Mouse (Mus musculus): ENCODE measurements around the gene Bcap29.
"Not testable (repeated sequence)": the region's sequence is repeated elsewhere in the genome, so short reads cannot be mapped to it uniquely, and the experiment has no call there.

Gene Bcap29

DNA sequence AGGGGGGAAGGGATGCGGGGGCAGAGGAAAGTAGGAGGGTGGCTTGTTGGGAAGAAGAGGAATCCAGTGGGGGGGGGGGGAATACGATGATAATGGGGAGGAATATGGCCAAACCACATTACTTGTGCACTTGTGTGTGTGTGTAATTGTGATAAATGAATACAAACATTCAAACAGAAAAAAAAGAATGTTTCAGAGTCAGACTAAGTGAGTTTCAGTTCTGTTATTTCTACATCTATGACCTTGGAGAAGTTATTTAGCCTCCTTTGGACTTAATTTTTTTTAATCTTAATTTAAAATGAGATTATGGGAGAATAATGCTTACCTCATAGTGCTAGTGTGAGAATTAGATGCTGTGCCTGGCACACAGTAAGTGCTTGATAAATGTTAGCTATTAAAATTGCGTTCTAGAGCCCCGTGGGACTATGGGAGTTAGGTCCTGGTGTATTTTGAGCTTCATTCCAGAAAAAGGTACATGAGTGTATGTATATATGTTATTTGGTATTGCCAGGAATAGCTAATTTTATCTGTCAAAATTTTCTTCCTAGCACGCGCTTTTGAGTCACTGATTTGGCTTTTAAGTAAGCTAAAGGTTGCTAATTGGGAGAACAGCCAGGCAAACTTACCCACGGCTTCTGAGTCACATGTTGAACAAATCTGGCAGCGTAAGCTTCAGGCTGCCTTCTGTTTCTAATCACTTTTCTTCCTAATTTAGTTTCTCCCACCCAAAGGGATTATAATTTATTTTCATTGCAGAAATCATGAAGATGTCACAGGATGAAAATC lies 55.6 kb downstream of the Bcap29 start:
- DNase-seq (ENCODE audit: low spot score): no peak

DNA sequence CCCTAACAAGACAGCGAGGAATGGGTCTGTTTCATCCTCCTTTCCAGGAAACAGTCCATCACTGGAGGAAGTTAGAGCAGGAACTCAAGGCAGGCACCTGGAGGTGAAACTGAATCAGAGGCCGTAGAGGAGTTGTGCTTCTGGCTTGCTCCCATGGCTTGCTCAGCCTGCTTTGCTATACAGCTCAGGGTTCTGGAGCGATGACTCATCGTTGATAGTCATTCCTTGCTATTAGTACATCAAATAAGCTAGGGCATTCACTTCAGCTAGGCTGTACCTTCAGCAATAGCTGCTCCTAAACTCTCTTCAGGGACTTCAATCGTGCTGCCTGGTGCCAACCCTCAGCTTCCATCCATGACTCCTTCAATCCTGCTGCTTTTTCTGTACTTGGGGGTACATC lies 60.0 kb downstream of the Bcap29 start:
- DNase-seq (ENCODE audit: low spot score): no peak

DNA sequence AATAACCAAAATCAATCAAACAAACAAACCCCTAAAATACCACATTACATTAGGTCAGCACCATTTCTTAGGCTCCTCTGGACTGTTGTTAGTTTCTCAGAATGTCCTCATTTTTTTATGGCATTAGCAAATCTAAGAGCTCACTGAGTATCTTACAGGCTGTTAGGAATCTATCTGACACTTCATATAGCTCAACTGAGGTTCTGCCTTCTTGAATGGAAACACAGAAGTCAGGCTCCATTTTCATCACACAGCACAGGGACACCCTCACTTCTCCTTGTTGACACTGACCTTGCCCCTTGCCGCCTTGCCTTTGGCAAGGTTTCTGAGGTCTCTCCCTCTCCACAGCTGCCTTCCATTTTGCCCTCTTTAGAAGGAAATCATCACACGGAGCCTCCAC lies 64.7 kb downstream of the Bcap29 start:
- DNase-seq (ENCODE audit: low spot score): no peak

DNA sequence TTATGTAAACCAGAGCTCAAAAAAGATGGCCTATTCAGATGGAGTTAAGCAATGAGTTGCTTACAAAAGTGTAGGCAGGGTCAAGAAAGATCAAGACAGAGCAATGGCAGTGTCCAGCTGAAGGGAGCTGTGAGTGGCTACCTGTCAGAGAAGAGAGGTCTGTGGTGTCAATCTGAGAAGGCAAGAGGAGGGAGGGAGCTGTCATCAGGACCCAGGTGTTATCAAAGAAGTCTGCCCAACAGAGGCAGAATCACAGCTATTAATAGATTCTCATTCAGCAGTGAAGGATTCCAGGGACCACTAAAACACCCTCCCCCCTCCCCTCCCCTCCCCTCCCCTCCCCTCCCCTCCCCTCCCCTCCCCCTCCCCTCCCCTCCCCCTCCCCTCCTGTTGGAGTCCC lies 65.8 kb downstream of the Bcap29 start:
- no peak for DNase-seq (ENCODE audit: low spot score)

DNA sequence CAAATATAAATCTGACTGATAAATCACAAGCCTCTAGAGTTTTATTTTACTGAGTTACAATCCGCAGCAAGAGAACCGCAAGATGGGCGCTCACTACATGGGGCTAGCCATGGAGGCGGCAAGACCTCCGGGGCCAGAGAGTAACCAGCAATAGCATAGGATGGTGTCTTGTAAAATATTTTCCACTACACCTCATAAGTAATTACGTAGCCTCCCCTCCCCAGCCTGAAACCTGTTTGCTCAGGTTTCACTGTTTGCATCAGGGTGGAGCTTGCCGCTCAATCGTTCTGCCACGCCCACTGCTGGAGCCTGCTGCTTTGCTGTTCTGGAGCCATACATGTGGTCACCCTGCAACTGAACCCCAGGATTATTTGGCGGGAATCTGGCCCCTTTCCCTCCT lies 66.9 kb downstream of the Bcap29 start:
- DNase-seq (ENCODE audit: low spot score): not testable (repeated sequence)

DNA sequence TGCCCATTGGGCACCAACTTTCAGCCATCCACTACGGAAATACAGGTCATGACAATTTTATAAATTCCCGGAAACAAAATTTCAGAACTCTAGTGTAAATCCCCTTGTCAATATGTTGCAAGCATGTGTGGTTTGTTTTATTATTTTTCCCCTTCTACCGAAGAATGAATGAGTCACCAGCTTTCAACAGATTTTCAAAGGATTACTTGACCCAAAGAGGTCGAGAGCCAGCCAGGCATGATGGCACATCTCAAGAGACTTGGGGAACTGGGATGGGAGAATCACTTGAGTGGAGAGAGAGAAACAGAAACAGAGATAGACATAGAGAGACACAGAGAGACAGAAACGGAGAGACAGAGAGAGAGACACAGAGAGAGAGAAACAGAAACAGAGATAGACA lies 73.7 kb downstream of the Bcap29 start:
- DNase-seq (ENCODE audit: low spot score): no peak

DNA sequence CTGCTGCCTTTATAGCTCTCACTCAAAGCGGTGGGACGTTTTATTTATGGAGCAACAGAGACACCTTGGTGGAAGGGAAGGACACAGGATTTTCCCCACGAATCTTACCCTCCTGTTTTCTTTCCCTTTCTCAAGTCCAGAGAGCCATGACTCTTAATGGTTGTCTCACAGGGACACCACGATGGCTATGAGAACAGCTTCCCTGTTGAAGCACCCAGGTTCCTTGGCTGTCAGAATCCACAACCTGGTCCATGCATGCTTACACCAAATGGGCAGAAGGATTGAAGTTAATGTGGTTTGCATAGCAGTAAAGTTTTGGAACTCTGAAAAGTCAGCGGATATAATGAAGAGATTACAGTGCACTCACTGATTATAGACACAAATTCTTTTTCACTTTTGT lies 74.5 kb downstream of the Bcap29 start:
- no peak for DNase-seq (ENCODE audit: low spot score)

DNA sequence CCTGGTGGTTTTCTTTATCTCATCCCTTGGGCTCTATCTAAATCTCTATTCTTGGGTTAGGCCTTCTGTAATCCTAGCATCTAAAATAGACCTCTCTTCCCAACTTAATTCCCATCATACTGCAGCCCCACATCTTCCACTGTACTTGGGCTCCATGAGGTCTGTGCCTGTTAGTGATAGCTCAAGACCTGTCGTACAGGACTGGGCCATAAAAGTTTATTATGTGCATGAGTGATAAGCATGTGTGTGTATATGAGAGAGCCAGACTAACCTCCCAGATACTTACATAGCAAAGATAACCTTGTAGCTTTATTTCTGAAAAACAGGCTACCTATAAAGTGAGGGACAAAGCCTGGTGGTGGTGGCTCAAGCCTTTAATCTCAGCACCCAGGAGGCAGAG lies 80.1 kb downstream of the Bcap29 start:
- DNase-seq (ENCODE audit: low spot score): no peak

DNA sequence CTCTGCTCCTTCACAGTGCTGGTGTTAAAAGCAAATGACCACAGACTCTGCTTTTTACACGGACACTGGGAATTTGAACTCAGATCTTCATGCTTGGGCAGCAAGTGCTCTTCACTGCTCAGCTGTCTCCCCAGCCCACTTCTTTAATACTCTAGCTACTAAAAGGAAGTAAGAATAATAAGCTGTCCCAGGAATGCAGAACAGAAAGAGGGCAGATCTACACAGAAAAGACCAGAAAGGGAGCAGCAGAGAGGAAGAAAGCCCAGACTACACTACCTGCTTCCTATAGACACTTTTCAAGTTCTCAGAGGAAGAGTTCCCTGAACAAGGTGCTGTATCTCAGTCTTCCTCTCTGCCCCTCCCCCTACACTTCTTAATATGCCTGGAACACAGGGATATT lies 83.2 kb downstream of the Bcap29 start:
- DNase-seq (ENCODE audit: low spot score): no peak

DNA sequence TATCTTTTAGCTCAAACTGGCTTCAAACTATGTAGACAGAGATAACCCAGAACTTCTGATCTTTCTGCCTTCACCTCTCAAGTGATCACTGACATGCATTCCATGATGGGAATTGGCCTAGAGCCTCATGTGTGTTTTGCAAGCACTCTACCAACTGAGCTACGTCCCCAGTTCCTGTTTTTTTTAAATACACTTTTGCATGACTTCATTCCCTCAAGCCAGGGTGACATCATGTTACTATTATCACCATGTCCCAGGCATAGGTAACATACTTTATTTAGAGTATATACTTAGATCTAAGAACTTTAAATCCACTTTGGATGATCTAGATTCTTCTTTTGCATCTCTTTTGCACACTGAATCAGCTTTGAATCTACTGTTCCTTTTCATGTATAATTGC lies 88.4 kb downstream of the Bcap29 start:
- no peak for DNase-seq (ENCODE audit: low spot score)

DNA sequence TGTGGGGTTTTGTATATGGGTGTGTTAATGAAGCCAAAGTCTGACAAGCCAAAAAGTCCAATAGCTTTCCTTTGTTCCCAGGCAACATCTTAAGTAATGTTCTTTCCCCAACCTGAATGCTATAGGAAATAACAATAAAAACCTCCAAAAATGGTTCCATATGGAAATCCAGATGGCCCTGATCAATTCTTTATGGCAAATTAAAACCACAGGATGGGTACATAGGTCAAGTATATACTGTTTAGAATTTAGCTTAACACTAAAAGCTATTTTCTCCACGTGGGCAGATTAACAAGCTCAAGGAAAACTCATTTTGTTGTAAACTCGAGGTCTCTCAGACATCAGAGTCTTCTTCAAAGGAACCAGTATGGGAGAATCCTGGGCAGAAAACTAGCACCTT lies 89.2 kb downstream of the Bcap29 start:
- DNase-seq (ENCODE audit: low spot score): no peak

DNA sequence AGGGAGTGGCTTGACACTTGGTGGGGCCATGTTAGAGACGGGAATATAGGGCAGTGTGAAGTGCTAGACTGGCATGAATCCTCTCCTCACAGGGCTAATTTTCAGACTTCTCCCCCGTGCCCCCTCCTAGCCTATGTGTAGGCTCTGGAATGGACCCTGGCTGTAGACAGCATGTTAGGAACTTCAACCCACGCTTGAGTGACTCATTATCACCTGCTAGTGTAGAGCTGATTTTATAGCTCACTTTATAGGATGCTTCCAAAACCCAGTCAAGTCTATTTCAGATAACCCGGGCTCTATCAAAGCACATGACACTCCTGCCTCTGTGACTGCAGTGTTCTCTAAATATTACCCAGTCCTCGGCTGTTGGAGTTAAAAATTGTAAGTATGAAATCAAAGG lies 92.9 kb downstream of the Bcap29 start:
- no peak for DNase-seq (ENCODE audit: low spot score)
